Mouse (Mus musculus): Measurements from ENCODE around the gene Hspa5. TPM values are rescaled to one million over a fixed set of nuclear protein-coding genes. Genes with fewer than 3 reads are reported as not detected.
A peak's percentile ranks its signal among the peaks of the same experiment; 100 is the strongest.
"Not testable (repeated sequence)": the region's sequence is repeated elsewhere in the genome, so short reads cannot be mapped to it uniquely, and the experiment has no call there.

Hspa5 gene
- total RNA-seq, 1 experiment, result 1,484 TPM

DNA sequence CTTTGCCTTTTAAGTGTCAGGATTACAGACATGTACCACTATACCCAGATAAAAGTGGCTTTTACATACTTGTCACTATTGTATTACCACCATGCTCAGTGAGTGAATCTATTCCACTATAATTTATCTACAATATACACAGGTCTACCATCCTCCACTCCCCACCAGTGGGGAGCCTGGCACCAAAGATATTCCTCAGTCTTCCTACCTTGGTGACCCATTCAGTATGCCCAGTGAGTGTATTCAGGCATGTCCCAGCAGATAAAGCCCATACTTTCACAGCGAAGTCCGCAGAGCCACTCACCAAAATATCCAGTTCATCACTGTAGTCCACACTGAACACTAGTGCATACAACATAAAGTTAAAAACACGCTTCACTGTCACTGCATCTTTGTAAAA lies 39.0 kb downstream of the Hspa5 start:
- Histone ChIP-seq H3K27ac (ENCODE audit: insufficient read depth, low read depth, low read length, poor library complexity, severe bottlenecking) (no peak overlapping the region), H3K36me3 (ENCODE audit: control insufficient read depth, insufficient read depth, low read length, poor library complexity, severe bottlenecking) (peaks cover 7% of the 10 kb centered on the region), H3K4me3 (ENCODE audit: insufficient read depth in 1 of 2, low read depth in 1 of 2, low read length in 2 of 2, poor library complexity in 1 of 2, severe bottlenecking in 1 of 2) (no peak overlapping the region), H3K4me1 (ENCODE audit: control insufficient read depth in 2 of 2, insufficient read depth in 2 of 2, low read length in 2 of 2, poor library complexity in 1 of 2) (peaks cover 4% of the 10 kb centered on the region in 2 experiments; a peak in 1 of 4 replicates), H3K9ac (ENCODE audit: insufficient read depth, low read depth, low read length, poor library complexity, severe bottlenecking) (no peak overlapping the region), H3K9me3 (ENCODE audit: control insufficient read depth, insufficient read depth, low read depth, low read length) (no peaks in the 10 kb centered on the region)
- in situ Hi-C loops (cut with MboI; ENCODE audit: low sequenced_read_pairs in 2 of 2, unreplicated experiment in 2 of 2), result no loop called here
- TF ChIP-seq ZC3H11A (IDR thresholded peaks at IDR 0.05; ENCODE audit: borderline replicate concordance, low read depth, low read length) (no peak), HCFC1 (IDR thresholded peaks at IDR 0.05; ENCODE audit: borderline replicate concordance, insufficient read depth, low read length) (no peak), ZNF384 (IDR thresholded peaks at IDR 0.05; ENCODE audit: low read depth, low read length) (no peak), MAFK (IDR thresholded peaks at IDR 0.05; ENCODE audit: insufficient read depth, low read depth, low read length) (no peak), CHD2 (IDR thresholded peaks at IDR 0.05; ENCODE audit: low read depth, low read length) (no peak)
- DNase-seq (ENCODE audit: low read depth, low spot score), result no peak

DNA sequence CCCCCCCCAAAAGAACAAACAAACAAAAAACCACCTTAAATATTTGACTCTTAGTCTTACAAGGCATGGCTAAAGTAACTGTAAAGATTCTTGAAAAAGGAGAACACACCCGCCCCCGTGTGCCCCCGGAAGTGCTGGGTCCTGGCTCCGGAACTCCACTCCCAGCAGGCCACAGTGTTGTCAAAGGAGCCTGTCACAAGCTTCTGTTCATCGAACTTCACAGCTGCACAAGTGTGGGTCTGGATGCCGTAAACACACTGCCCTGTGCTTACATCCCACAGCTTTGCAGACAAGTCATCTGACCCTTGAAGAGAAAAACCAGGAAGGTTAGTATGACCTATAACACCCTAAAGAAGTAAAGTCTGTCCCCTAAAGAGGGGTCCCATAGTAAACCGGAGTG lies 40.9 kb downstream of the Hspa5 start:
- peaks cover 7% of the 10 kb centered on the region for H3K36me3 ChIP-seq (ENCODE audit: control insufficient read depth, insufficient read depth, low read length, poor library complexity, severe bottlenecking)

DNA sequence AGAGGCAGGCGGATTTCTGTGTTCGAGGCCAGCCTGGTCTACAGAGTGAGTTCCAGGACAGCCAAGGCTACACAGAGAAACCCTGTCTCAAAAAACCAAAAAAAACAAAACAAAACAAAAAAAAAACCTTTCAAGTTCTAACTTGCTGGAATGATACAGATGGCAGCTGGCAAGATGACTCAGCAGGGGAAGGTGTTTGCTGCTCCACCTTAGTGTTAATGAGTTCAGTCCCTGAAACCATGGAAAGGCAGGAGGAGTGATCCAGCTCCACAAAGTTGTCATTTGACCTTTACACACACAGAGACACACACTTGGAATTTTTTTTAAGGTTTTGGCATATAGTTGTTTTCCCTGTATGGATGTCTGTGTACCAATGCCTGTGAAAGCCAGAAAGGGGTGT lies 44.1 kb downstream of the Hspa5 start:
- H3K4me1 ChIP-seq (ENCODE audit: control insufficient read depth in 2 of 2, insufficient read depth in 2 of 2, low read length in 2 of 2, poor library complexity in 1 of 2); H3K4me3 ChIP-seq (ENCODE audit: insufficient read depth in 1 of 2, low read depth in 1 of 2, low read length in 2 of 2, poor library complexity in 1 of 2, severe bottlenecking in 1 of 2); H3K9ac ChIP-seq (ENCODE audit: insufficient read depth, low read depth, low read length, poor library complexity, severe bottlenecking); in situ Hi-C loops (cut with MboI; ENCODE audit: low sequenced_read_pairs in 2 of 2, unreplicated experiment in 2 of 2); H3K27ac ChIP-seq (ENCODE audit: insufficient read depth, low read depth, low read length, poor library complexity, severe bottlenecking); H3K36me3 ChIP-seq (ENCODE audit: control insufficient read depth, insufficient read depth, low read length, poor library complexity, severe bottlenecking); H3K9me3 ChIP-seq (ENCODE audit: control insufficient read depth, insufficient read depth, low read depth, low read length); DNase-seq (ENCODE audit: low read depth, low spot score): not testable (repeated sequence)
- TF ChIP-seq MAFK (IDR thresholded peaks at IDR 0.05; ENCODE audit: insufficient read depth, low read depth, low read length), result peak; percentile 64

More for the DNA sequence above, 40.9 kb downstream of the Hspa5 start:
- Histone ChIP-seq H3K4me3 (ENCODE audit: insufficient read depth in 1 of 2, low read depth in 1 of 2, low read length in 2 of 2, poor library complexity in 1 of 2, severe bottlenecking in 1 of 2) (no peak overlapping the region), H3K27ac (ENCODE audit: insufficient read depth, low read depth, low read length, poor library complexity, severe bottlenecking) (no peak overlapping the region; the same call in 1 of the 2 replicates), H3K9me3 (ENCODE audit: control insufficient read depth, insufficient read depth, low read depth, low read length) (no peaks in the 10 kb centered on the region), H3K4me1 (ENCODE audit: control insufficient read depth in 2 of 2, insufficient read depth in 2 of 2, low read length in 2 of 2, poor library complexity in 1 of 2) (peaks cover 4% of the 10 kb centered on the region in 2 experiments; a peak in 1 of 4 replicates), H3K9ac (ENCODE audit: insufficient read depth, low read depth, low read length, poor library complexity, severe bottlenecking) (no peak overlapping the region)
- in situ Hi-C loops (cut with MboI; ENCODE audit: low sequenced_read_pairs in 2 of 2, unreplicated experiment in 2 of 2), result no loop called here
- no peak for DNase-seq (ENCODE audit: low read depth, low spot score)
- TF ChIP-seq MAFK (IDR thresholded peaks at IDR 0.05; ENCODE audit: insufficient read depth, low read depth, low read length), result no peak
- no peak for TF ChIP-seq ZC3H11A (IDR thresholded peaks at IDR 0.05; ENCODE audit: borderline replicate concordance, low read depth, low read length)

DNA sequence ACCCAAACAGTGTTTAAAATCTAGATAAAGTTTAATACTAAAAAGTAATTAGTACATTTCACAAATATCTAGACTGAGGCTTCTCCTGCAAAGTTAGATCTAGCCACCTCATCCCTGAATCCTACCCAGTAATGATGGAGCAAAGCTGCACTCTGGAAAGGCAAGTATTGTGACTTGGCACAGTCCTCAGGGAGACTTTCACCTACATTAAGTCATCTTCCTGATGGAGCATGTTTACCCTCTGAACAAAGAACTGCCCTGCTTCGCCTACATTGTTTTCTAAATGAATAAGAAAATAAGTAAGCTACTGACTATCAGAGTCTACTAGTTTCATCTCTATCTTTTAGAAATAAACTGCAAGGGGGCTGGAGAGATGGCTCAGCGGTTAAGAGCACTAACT lies 46.7 kb downstream of the Hspa5 start:
- Histone ChIP-seq H3K9me3 (ENCODE audit: control insufficient read depth, insufficient read depth, low read depth, low read length) (no peaks in the 10 kb centered on the region), H3K27ac (ENCODE audit: insufficient read depth, low read depth, low read length, poor library complexity, severe bottlenecking) (no peak overlapping the region), H3K36me3 (ENCODE audit: control insufficient read depth, insufficient read depth, low read length, poor library complexity, severe bottlenecking) (peaks cover 7% of the 10 kb centered on the region), H3K4me3 (ENCODE audit: insufficient read depth in 1 of 2, low read depth in 1 of 2, low read length in 2 of 2, poor library complexity in 1 of 2, severe bottlenecking in 1 of 2) (no peak overlapping the region), H3K4me1 (ENCODE audit: control insufficient read depth in 2 of 2, insufficient read depth in 2 of 2, low read length in 2 of 2, poor library complexity in 1 of 2) (peaks cover 4 to 8% of the 10 kb centered on the region in 2 experiments; a peak in 2 of 4 replicates), H3K9ac (ENCODE audit: insufficient read depth, low read depth, low read length, poor library complexity, severe bottlenecking) (no peak overlapping the region)
- TF ChIP-seq HCFC1 (IDR thresholded peaks at IDR 0.05; ENCODE audit: borderline replicate concordance, insufficient read depth, low read length) (no peak), MAFK (IDR thresholded peaks at IDR 0.05; ENCODE audit: insufficient read depth, low read depth, low read length) (no peak), ZC3H11A (IDR thresholded peaks at IDR 0.05; ENCODE audit: borderline replicate concordance, low read depth, low read length) (no peak), CHD2 (IDR thresholded peaks at IDR 0.05; ENCODE audit: low read depth, low read length) (no peak), ZNF384 (IDR thresholded peaks at IDR 0.05; ENCODE audit: low read depth, low read length) (no peak)
- no peak for DNase-seq (ENCODE audit: low read depth, low spot score)
- in situ Hi-C loops (cut with MboI; ENCODE audit: low sequenced_read_pairs in 2 of 2, unreplicated experiment in 2 of 2), result no loop called here

DNA sequence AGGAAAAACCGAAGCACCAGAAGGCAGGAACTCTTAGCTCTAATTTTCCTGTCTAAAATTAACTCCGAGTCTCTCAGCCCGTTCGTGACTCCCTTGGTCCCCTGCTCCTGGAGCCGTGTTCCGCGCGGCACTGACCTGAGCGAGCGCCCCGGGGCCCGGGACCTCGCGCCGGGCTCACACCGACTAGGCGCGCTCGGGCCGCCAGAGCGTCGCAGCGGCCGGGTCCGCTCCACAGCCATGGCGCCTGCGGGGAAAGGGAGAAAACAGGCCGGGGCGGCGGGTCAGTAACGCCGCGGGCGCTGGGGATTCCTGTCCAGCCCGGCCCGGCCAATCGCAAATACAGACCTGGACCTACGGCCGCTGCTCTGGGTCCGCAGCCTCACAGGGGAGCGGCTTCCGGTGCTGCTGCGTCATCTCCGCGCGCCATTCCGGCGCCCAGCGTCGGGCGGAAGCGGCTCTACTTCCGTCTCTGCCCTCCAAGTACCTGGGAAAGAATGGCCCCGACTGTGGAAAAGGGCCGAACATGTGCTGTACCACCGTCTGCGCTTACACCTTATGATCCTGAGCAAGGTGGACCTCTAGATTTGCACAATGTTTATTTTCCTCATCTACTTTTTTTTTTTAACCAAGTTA lies 54.2 kb downstream of the Hspa5 start, which contains the start of gene Fbxw2:
TSS of gene Fbxw2 (minus strand) at position 485 of the 633 bp plus-strand sequence.
- Histone ChIP-seq H3K4me3 (ENCODE audit: insufficient read depth in 1 of 2, low read depth in 1 of 2, low read length in 2 of 2, poor library complexity in 1 of 2, severe bottlenecking in 1 of 2) (peak within 1 kb of the TSS; percentile 79 to 82), H3K4me1 (ENCODE audit: control insufficient read depth in 2 of 2, insufficient read depth in 2 of 2, low read length in 2 of 2, poor library complexity in 1 of 2) (peaks cover 5% of the 10 kb centered on the region in 2 experiments; a peak in 1 of 4 replicates), H3K27ac (ENCODE audit: insufficient read depth, low read depth, low read length, poor library complexity, severe bottlenecking) (peak within 1 kb of the TSS; percentile 35), H3K36me3 (ENCODE audit: control insufficient read depth, insufficient read depth, low read length, poor library complexity, severe bottlenecking) (peaks cover 2% of the 10 kb centered on the region), H3K9me3 (ENCODE audit: control insufficient read depth, insufficient read depth, low read depth, low read length) (no peaks in the 10 kb centered on the region), H3K9ac (ENCODE audit: insufficient read depth, low read depth, low read length, poor library complexity, severe bottlenecking) (peak within 1 kb of the TSS; percentile 89)
- in situ Hi-C loops (cut with MboI; ENCODE audit: low sequenced_read_pairs in 2 of 2, unreplicated experiment in 2 of 2), result loop anchor here in 1 of 2 experiments (25.0 kb wide), 1 partner anchor 286 kb away; the partner anchor contains the start of genes AI182371 and Cntrl
- peak; percentile 88 for TF ChIP-seq HCFC1 (IDR thresholded peaks at IDR 0.05; ENCODE audit: borderline replicate concordance, insufficient read depth, low read length)
- no peak for TF ChIP-seq ZNF384 (IDR thresholded peaks at IDR 0.05; ENCODE audit: low read depth, low read length)
- TF ChIP-seq ZC3H11A (IDR thresholded peaks at IDR 0.05; ENCODE audit: borderline replicate concordance, low read depth, low read length), result no peak
- DNase-seq (ENCODE audit: low read depth, low spot score), result peak; percentile 67
